Mouse (Mus musculus) liver, adult (tissue): Measurements from ENCODE around the gene Zfp882.

Source experiments
- GATA4 ChIP-seq: IDR thresholded peaks from 2 replicates; pipeline ENCODE4 v1.6.1; 2014; ENCODE audit warnings: mild to moderate bottlenecking, low read length; ENCODE audit not compliant: insufficient replicate concordance

The Zfp882 gene

DNA sequence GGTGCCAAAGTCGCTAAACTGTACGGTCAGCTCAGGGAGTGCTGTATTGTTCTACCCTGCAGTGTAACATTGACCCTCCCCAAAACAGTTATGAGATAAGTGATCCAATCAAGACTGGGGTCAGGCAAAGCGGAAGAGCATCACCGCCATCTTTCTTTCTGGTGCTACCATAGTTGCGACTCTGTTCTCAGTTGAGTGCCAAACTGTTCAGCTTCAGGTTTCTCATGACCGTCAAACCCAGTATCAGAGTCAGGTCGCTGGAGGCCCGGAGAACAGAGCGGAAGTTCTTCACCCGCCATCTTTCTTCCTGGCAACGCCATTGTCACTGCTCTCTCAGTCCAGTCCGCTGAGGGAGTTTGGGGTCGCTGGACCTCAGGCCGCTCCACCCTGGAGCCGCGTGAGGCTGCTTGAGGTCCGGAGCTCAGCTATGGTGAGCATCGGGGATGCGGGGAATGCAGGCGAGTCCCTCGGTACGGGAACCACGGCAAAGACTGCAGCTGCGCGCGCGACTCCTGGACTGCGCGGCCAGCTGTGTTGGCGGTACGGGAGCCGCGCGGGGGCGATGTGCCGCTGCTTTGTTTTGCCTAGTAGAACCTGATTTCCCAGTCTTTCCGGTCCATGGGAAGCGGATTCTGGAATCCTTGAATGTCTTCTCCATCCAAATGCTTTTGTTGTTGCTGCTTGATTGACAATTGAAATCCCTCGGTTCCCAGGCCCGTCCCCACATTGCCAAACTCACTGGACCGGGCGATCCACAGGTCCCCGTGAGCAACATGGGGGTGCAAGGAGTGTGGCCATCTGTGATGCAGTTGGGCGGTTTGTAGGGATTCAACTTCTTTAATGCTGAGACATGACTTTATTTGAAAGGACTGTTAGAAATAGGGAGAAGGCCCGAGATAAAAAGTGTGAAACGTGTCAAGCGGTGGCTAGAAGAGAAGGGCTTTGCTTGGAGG, at the start of gene Zfp882, which contains the start of gene Zfp617:
Gene Zfp882 (plus strand): TSS at position 300 of the 953 bp plus-strand sequence.
Gene Zfp617 (plus strand): TSS at position 327 of the 953 bp plus-strand sequence.
- peak; percentile 44; the same call in 1 of the 2 replicates for TF ChIP-seq GATA4

DNA sequence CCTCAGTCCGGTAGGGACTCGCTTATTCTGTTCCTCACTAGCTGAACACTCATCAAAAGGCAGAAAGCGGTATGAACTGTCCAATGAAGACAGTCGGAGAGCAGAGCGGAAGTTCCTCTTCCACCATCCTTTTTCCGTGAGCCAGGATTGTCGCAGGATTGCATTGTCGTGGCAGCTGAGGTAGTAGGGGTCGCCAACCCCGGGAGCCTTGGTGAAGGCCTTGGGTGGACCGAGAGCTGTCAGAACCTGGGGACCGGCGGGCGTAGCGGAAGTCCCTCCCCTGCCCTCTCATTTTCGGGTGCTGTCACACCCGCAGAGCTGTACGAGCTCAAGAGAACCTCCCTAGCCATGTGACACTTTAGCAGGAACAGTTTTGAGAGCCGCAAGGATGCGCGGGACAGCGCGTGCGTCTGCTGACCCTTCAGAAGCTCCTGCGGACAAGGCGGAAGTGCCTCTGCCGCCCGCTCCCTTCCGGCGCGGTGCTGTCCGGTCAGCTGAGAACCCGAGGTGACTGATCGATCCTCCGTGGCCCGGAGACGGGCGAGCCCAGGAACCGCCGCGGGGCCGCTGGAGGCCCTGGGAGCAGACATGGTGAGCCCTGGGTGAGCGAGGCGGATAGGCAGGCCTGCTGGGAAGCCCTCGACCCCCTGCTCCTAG, 26.7 kb upstream of the Zfp882 start, which contains the start of gene Zfp709:
Gene Zfp709 (plus strand): TSS at position 402 of the 657 bp plus-strand sequence.
- TF ChIP-seq GATA4: no peak

DNA sequence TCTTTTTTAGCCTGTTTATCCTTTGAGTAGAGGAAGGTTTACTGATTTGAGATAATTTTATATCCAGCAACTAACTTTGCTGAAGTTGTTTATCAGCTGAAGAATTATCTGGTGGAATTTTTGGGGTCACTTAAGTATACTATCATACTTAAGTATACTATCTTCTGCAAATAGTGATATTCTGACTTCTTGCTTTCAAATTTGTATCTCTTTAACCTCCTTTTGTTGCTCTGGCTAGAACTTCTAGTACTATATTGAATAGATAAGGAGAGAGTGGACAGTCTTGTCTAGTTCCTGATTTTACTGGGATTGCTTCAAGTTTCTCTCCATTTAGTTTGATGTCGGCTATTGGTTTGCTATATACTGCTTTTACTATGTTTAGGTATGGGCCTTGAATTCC, 1.6 kb upstream of the Zfp882 start:
- no peak for TF ChIP-seq GATA4

DNA sequence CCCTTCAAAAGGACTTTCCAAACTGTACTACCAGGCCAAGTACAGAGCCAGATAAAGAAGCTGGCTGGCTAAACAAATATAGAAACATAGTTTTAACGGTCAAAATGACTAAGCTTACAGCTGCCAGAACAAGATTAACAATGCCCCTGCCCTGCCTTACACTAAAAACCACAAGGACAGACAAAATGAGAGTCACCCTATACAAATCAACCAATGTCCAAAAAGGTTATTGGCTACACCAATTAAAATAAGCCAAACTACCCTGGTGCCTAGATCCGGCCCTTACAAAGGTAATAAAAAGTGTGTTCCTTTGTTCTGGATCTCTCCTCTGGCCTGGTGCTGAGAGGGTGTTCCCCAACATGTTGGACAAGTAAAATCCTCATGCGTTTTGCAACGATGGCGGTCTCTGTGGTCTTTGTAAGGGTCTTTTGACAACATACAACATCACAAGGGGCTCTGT, 580 bp upstream of the Zfp882 start:
- no peak for TF ChIP-seq GATA4

DNA sequence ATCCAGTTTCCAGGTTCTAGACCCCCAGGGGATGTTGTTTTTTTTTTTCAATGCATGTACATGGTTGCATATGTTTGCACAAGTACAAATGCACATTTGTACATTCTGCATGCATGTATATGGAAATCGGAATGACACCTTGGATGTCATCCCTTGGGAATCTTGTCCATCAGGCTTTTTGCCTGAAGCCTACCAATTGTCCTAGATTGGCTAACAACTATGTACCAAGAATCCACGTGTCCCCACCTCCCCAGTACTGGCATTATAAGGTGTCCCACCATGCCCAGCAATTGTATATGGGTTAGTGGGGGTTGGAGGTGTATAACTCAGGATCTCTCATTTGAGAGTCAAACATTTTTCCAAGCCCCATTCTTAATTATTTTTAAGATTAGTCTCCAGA, 3.9 kb downstream of the Zfp882 start:
- TF ChIP-seq GATA4: no peak

DNA sequence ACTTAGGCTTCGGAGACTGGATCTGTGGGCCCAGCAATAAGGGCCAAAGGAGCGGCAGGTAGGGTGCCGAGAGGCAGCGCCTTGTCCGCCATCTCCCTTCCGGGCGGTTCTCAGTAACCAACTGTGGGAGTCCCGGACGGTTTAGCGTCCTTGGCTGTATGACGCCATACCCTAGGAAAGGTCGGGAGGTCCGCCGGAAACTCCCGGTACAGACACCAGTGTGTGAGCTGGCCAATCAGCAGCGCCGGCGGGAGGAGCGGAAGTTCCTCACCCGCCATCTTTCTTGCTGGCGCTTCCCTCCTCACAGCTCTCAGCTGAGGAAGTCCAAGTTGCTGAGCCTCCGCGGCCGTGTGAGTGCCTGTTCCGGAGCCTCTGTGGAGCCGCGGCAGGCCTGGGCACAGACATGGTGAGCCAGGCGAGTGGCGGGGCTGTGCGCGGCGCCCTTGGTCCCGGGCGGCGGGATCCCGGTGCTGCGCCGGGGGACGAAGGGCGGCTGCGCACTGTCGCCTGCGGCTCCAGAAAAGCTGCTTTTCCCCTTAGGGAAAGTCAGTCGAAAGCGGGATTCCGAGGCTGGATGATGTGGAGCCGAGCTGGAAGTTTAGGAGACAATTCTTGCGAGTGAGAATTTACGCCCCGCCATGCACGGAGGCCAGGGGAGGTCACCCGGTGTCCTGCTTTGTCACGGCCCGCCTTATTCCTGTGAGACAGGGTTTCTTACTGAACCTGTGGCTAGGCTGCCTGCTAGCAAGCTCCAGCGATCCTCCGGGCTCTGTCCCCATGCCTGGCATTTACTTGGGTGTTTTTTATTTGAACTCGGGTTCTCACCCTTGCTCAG, 14.4 kb downstream of the Zfp882 start:
- no peak for TF ChIP-seq GATA4

DNA sequence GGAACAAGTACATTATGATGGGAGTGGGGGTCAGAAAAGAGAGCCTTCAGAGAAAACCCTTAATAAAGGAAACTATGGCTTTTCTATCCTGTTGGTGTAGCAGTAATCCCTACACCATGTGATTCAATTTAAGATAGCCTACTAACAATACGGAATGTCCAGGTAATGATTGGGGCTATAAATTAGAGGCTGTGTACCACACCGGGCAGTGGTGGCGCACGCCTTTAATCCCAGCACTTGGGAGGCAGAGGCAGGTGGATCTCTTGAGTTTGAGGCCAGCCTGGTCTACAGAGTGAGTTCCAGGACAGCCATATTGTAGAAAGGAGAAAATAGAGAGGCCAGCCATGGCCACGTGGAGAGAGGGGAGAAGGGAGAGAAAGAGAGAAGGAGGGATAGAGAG, 17.4 kb downstream of the Zfp882 start:
- TF ChIP-seq GATA4: no peak

DNA sequence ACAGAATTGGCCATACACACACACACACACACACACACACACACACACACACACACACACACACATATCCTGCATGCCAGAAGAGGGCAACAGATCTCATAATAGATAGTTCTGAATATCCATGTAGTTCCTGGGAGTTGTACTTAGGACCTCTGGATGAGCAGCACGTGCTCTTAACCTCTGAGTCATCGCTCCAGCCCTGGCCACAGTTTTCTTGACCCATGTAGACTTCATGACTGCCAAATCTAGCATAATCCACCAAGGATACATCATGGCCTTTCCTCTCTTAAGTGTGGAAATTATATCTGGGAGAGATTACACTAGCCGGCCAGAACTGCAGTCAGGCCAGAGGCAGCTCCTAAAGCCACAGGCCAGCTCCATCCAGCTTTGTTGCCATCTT, 18.1 kb downstream of the Zfp882 start:
- TF ChIP-seq GATA4: no peak

DNA sequence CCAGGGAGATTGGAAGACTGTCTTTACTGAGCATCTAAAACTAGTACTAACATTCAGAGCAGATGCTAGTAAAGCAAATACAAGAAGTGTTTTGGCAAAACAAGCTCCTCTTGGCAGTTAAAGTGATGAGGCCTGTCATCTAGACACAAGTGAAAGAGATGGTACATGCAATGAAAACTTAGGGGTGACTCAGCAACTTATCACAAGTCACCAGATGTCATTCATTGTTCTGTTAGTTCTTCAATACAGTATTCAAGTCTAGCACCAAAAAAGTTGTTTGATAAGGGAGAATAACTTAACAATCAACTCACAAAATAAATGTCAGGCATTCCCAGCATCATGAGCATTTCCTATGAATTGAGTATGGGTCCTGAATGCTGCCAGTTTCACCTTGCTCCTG, 19.4 kb downstream of the Zfp882 start:
- no peak for TF ChIP-seq GATA4

DNA sequence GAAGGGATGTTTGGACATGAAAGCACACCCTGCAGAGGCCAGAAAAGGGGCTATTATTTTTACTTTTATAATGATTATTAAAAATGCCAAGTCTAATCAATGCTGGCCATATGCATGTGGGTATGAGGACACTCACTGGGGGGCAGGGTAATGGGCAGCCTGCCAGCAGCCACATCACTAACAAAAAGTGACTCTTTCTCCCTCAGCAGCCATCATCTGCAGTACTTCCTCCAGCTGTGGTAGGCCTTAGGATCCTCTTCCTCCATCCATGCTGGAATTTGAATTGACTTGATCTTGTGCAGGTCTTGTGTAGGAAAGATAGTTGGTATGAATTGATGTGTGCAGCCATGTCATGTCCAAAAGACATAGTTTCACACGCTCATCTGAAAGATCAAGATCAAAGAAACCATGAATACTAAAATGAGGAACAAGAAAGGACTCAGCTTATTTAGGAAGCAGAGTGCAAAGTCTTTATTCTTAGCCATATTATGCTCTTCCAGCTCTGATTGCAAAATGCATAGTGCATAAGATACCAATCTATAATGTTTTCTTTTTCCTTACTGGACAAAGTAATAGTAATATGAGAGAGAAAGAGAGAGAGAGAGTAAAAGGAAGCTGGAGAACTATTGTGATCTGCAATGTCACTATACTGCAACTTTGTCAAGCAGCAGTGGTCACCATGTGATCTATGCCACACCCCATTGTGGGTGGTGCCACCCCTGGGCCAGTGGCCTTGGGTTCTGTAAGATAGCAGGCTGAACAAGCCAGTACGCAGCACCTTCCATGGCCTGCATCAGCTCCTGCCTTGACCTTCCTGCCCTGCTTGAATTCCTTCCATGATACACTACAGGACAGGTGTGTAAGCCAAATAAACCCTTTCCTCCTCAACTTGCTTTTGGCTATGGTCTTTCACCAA, 32.1 kb downstream of the Zfp882 start:
- TF ChIP-seq GATA4: no peak

DNA sequence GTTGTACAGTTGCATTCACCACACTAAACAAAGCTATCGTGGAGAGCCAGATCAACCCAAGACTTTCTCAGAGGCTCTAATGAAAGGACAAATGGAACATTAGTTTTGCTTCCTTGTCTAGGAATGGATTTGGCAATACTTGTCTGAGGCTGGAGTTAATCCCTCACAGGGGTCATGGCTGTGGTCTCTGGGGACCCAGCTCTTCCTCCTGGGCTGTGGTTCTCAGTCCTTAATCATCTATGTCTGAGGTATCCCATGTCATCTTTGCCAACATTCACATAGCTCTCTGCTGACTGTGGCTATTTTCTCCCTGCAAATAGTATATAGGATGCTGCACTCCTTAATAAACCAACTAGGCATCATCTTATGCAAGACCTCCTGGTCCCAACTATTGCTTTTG, 33.4 kb downstream of the Zfp882 start:
- no peak for TF ChIP-seq GATA4

DNA sequence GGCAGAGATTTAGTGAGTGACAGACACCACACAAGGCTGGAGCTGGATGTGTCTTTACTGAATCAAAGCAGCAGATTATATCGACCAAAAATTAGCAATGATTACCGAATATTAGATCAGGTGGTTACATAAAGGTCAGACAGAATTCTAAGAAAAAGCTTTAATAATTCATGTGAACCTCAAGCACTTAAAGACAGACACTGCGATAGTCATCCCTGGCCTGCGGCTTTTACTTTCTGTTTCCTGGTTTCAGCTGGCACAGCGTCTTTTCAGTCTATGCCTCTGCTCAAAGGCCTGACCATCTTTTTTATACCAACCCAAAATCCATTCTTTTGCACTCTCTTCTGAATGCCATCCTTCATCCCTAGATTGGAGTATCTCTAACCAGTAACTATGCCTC, 40.2 kb downstream of the Zfp882 start:
- TF ChIP-seq GATA4: no peak

DNA sequence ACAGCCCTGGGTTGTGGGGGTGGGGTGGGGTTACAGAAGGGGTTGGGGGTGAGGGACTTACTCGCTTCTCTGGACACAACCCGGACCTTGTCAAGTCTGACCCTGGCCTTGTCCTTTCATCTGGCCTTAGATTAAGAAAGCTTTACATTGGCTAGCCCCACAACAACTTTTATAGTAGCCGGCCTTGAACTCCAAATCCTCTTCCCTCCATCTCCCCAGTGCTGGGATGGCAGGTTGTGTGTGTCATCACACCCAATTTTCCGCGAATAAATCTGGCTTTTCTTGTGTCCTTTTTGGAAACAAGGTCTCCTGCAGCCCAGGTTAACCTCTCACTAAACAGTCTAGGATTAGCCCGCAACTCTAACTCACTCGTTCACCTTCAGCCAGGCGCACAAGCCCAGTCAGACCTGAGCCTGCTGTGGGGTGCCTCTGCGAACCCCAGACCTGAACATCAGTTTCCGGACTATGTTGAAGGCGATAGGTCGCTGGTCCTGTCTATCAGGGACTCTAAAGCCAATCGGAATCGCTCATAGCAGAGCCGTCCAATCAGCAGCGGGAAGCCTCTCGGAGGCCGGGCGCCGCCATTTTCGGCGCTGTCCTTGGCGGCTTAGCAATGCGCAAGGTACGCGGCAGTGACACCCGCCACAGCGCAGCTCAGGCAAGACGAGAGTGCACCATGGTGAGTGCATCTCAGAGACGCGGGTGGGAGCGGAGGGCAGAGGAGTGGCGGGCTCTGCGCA, 42.2 kb downstream of the Zfp882 start, which contains the start of gene Zfp961:
Gene Zfp961 (plus strand): TSS at position 557 of the 740 bp plus-strand sequence.
- no peak for TF ChIP-seq GATA4

DNA sequence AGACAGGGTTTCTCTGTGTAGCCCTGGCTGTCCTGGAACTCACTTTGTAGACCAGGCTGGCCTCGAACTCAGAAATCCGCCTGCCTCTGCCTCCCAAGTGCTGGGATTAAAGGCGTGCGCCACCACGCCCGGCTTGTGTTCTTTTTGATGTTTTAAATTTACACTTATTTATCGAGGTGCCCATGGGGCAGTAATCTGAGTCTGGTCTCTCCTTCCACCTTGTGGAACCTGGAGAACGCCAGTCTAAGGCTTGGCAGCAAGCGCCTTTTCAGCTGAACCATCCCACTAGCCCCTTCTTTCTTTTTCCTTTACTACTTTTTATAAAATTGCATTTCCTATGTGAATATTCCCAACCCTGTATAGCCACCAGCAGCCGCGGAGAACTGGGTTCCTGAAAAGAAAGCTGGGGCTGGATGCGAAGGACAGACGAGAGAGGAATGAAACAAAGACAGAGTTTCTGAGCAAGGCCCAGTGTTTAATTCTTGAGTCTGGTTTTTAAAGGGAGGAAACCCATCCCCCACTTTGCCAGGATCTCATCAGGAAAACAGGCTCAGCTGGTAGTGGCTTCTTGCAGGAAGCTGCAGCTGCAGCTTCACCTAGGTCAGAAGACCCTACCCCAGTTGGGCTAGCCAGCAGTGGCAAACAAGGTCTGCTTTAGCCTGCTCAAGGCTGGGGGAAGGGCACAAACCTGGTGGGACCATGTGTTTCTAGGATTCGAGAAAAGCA, 43.2 kb downstream of the Zfp882 start:
- TF ChIP-seq GATA4: no peak
